Mouse (Mus musculus): ENCODE data around the gene Fhad1. TPM values are rescaled to one million over a fixed set of nuclear protein-coding genes. Genes with fewer than 3 reads are reported as not detected.

The Fhad1 gene
- polyA plus RNA-seq, 1 experiment from 2014 or later = 0.50 TPM

GRCm38 (mm10) chr4:141881289-141881914, 133.5 kb downstream of the Fhad1 start:
- ATAC-seq (replicated peaks; ENCODE audit: low FRiP score, low read depth) = no peak
- Histone ChIP-seq H3K4me3 (replicated peaks; ENCODE audit: low read depth, low read length) (no peak overlapping the region), H3K4me2 (ENCODE audit: low read length) (no peak overlapping the region), H3K27ac (no peak overlapping the region), H3K9ac (ENCODE audit: low read depth, low read length) (no peak overlapping the region), H3K9me3 (replicated peaks; ENCODE audit: low read length) (no peaks in the 10 kb centered on the region), H3K36me3 (ENCODE audit: insufficient read depth, low read length) (no peaks in the 10 kb centered on the region), H3K27me3 (ENCODE audit: insufficient read depth, low read length) (no peaks in the 10 kb centered on the region), H3K4me1 (replicated peaks; ENCODE audit: insufficient read depth, low read length) (peaks cover 8% of the 10 kb centered on the region; the same call in 1 of the 2 replicates)
- 44% methylated on average over 10 of the region's 10 CpGs for WGBS
- no peak for TF ChIP-seq CTCF (IDR thresholded peaks at IDR 0.05; ENCODE audit: low read depth)
- DNase-seq (ENCODE audit: low spot score) = no peak

- H3K9ac ChIP-seq (ENCODE audit: low read depth, low read length) = no peak overlapping the region
- H3K27me3 ChIP-seq (ENCODE audit: insufficient read depth, low read length) = no peaks in the 10 kb centered on the region
- H3K4me3 ChIP-seq (replicated peaks; ENCODE audit: low read depth, low read length) = no peak overlapping the region
- H3K4me2 ChIP-seq (ENCODE audit: low read length) = no peak overlapping the region
- no peaks in the 10 kb centered on the region for H3K36me3 ChIP-seq (ENCODE audit: insufficient read depth, low read length)
- H3K4me1 ChIP-seq (replicated peaks; ENCODE audit: insufficient read depth, low read length) = peaks cover 8% of the 10 kb centered on the region; the same call in 1 of the 2 replicates
- WGBS = 64% methylated on average over 9 of the region's 9 CpGs
- H3K9me3 ChIP-seq (replicated peaks; ENCODE audit: low read length) = no peaks in the 10 kb centered on the region
- H3K27ac ChIP-seq = no peak overlapping the region
- DNase-seq (ENCODE audit: low spot score) (no peak), ATAC-seq (replicated peaks; ENCODE audit: low FRiP score, low read depth) (no peak)
- no peak for TF ChIP-seq CTCF (IDR thresholded peaks at IDR 0.05; ENCODE audit: low read depth)
Observed at GRCm38 (mm10) chr4:141879875-141880274, 135.0 kb downstream of the Fhad1 start.

- H3K27me3 ChIP-seq (ENCODE audit: insufficient read depth, low read length) = no peaks in the 10 kb centered on the region
- no peak overlapping the region for H3K4me2 ChIP-seq (ENCODE audit: low read length)
- H3K9ac ChIP-seq (ENCODE audit: low read depth, low read length) = no peak overlapping the region
- WGBS = 62% methylated on average over 4 of the region's 4 CpGs
- no peak for DNase-seq (ENCODE audit: low spot score)
- H3K9me3 ChIP-seq (replicated peaks; ENCODE audit: low read length) = no peaks in the 10 kb centered on the region
- no peak for ATAC-seq (replicated peaks; ENCODE audit: low FRiP score, low read depth)
- H3K4me3 ChIP-seq (replicated peaks; ENCODE audit: low read depth, low read length) = no peak overlapping the region
- no peaks in the 10 kb centered on the region for H3K36me3 ChIP-seq (ENCODE audit: insufficient read depth, low read length)
- no peak for TF ChIP-seq CTCF (IDR thresholded peaks at IDR 0.05; ENCODE audit: low read depth)
- H3K27ac ChIP-seq = no peak overlapping the region
- H3K4me1 ChIP-seq (replicated peaks; ENCODE audit: insufficient read depth, low read length) = peaks cover 8% of the 10 kb centered on the region; the same call in 1 of the 2 replicates
Observed at GRCm38 (mm10) chr4:141879074-141879473, 135.8 kb downstream of the Fhad1 start.

GRCm38 (mm10) chr4:141878621-141879020, 136.3 kb downstream of the Fhad1 start:
- no peak overlapping the region for H3K27ac ChIP-seq
- ATAC-seq (replicated peaks; ENCODE audit: low FRiP score, low read depth) (no peak), DNase-seq (ENCODE audit: low spot score) (no peak)
- H3K4me3 ChIP-seq (replicated peaks; ENCODE audit: low read depth, low read length) = no peak overlapping the region
- no peaks in the 10 kb centered on the region for H3K9me3 ChIP-seq (replicated peaks; ENCODE audit: low read length)
- no peaks in the 10 kb centered on the region for H3K27me3 ChIP-seq (ENCODE audit: insufficient read depth, low read length)
- no peak for TF ChIP-seq CTCF (IDR thresholded peaks at IDR 0.05; ENCODE audit: low read depth)
- H3K4me2 ChIP-seq (ENCODE audit: low read length) = no peak overlapping the region
- no peak overlapping the region for H3K9ac ChIP-seq (ENCODE audit: low read depth, low read length)
- no peaks in the 10 kb centered on the region for H3K36me3 ChIP-seq (ENCODE audit: insufficient read depth, low read length)
- peaks cover 8% of the 10 kb centered on the region for H3K4me1 ChIP-seq (replicated peaks; ENCODE audit: insufficient read depth, low read length)
- 45% methylated on average over 7 of the region's 7 CpGs for WGBS

GRCm38 (mm10) chr4:141875481-141876108, 139.3 kb downstream of the Fhad1 start:
- Histone ChIP-seq H3K27ac (no peak overlapping the region), H3K9ac (ENCODE audit: low read depth, low read length) (no peak overlapping the region), H3K27me3 (ENCODE audit: insufficient read depth, low read length) (no peaks in the 10 kb centered on the region), H3K4me1 (replicated peaks; ENCODE audit: insufficient read depth, low read length) (peaks cover 10% of the 10 kb centered on the region; the same call in 1 of the 2 replicates), H3K4me3 (replicated peaks; ENCODE audit: low read depth, low read length) (peak overlapping the region; percentile 71), H3K36me3 (ENCODE audit: insufficient read depth, low read length) (no peaks in the 10 kb centered on the region), H3K4me2 (ENCODE audit: low read length) (peak overlapping the region; percentile 99), H3K9me3 (replicated peaks; ENCODE audit: low read length) (no peaks in the 10 kb centered on the region)
- TF ChIP-seq CTCF (IDR thresholded peaks at IDR 0.05; ENCODE audit: low read depth) = peak; percentile 5; the same call in 1 of the 2 replicates
- WGBS = 20% methylated on average over 8 of the region's 8 CpGs
- ATAC-seq (replicated peaks; ENCODE audit: low FRiP score, low read depth) = no peak
- DNase-seq (ENCODE audit: low spot score) = peak; percentile 54

GRCm38 (mm10) chr4:141874601-141875460, 140.1 kb downstream of the Fhad1 start, which contains the start of gene Efhd2:
Efhd2 (minus strand) TSS chr4:141874920.
- H3K27me3 ChIP-seq (ENCODE audit: insufficient read depth, low read length) = no peaks in the 10 kb centered on the region
- peak within 1 kb of the TSS; percentile 71 for H3K4me3 ChIP-seq (replicated peaks; ENCODE audit: low read depth, low read length)
- ATAC-seq (replicated peaks; ENCODE audit: low FRiP score, low read depth) (peak; percentile 81), DNase-seq (ENCODE audit: low spot score) (peak; percentile 85)
- H3K36me3 ChIP-seq (ENCODE audit: insufficient read depth, low read length) = no peaks in the 10 kb centered on the region
- WGBS = under 1% methylated on average over 56 of the region's 73 CpGs
- H3K4me2 ChIP-seq (ENCODE audit: low read length) = peak within 1 kb of the TSS; percentile 99
- peaks cover 10% of the 10 kb centered on the region; the same call in 1 of the 2 replicates for H3K4me1 ChIP-seq (replicated peaks; ENCODE audit: insufficient read depth, low read length)
- peak; percentile 43 for TF ChIP-seq CTCF (IDR thresholded peaks at IDR 0.05; ENCODE audit: low read depth)
- H3K27ac ChIP-seq = no peak within 1 kb of the TSS; the same call in 1 of the 2 replicates
- H3K9me3 ChIP-seq (replicated peaks; ENCODE audit: low read length) = no peaks in the 10 kb centered on the region
- peak within 1 kb of the TSS; percentile 80 for H3K9ac ChIP-seq (ENCODE audit: low read depth, low read length)
